ENCODE assay signal across 9 mouse cellular contexts in the genomic region with DNA sequence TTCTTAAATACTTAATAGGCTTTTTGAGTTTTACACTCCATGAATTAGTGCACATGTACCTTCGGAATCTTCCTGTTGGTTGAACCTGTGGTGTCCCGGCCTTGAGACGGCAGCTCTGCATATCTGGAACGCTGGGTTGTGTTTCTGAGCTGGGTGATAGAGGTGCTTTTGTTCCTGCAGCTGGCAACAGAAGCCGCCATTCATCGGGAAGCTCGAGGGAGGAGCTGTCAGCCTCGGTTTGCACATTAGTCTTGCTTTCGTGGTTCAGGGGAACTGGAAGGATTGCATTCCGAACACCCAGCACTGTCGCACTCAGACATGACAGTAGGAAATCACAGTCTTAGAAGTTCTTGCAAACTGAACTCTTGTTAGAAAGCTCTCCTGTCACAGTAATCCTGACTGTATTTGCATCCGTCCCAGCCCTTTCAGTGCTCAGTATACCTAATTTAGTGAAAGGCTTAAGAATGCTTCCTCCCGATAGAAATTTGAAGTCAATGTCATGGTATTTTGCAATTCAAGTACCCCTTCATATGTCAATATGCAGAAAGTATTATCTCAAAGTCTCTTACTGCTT.
A peak's percentile ranks its signal among the peaks of the same experiment; 100 is the strongest.
DNase-seq lines count a peak whose midpoint lies in the region; ATAC-seq and TF ChIP-seq lines count a peak whose summit lies in the region.
"Had no signal": no experiment of that assay in that cellular context is flagged by ENCODE, and none has a peak within 500 bp of the region (broad histone marks: within the 10 kb centered on the region; RNA-seq: fewer than 3 reads in every experiment).

No protein-coding gene starts in this region.

- H3K4me1 ChIP-seq in heart, embryonic 12.5 days (replicated peaks) = peaks cover 53% of the 10 kb centered on the region
- peaks cover 60% of the 10 kb centered on the region for H3K4me1 ChIP-seq in embryonic facial prominence, embryonic 10.5 days
- no peaks in the 10 kb centered on the region for H3K4me1 ChIP-seq in midbrain, postnatal 0 days (ENCODE audit: insufficient read depth, low read length)
- peaks cover 11% of the 10 kb centered on the region for H3K4me1 ChIP-seq in kidney, embryonic 15.5 days

- no peak for DNase-seq in heart, postnatal 14 days
- DNase-seq in embryonic facial prominence, embryonic 10.5 days (ENCODE audit: low spot score) = peak; percentile 59
- DNase-seq in layer of hippocampus, adult 8-10 months (ENCODE audit: low spot score in 2 of 2) = peak; percentile 43 to 48
- DNase-seq in midbrain, postnatal 0 days (ENCODE audit: low spot score) = peak; percentile 80
- DNase-seq in urinary bladder, adult 18-20 months (ENCODE audit: low spot score in 2 of 2) = no peak

- H3K4me2 ChIP-seq in heart, embryonic 12.5 days = peak overlapping the region; percentile 21; the same call in 1 of the 2 replicates
- H3K4me2 ChIP-seq in midbrain, postnatal 0 days (ENCODE audit: low read depth, low read length, poor library complexity, severe bottlenecking) = no peak overlapping the region
- no peak overlapping the region for H3K4me2 ChIP-seq in kidney, embryonic 15.5 days

- 26% methylated on average over 13 of the region's 13 CpGs for WGBS in heart, embryonic 12.5 days
- WGBS in embryonic facial prominence, embryonic 10.5 days = 11% methylated on average over 13 of the region's 13 CpGs
- WGBS in midbrain, postnatal 0 days = 13% methylated on average over 13 of the region's 13 CpGs
- 42% methylated on average over 13 of the region's 13 CpGs for WGBS in kidney, embryonic 15.5 days

- TF ChIP-seq CTCF in midbrain, postnatal 0 days (IDR thresholded peaks at IDR 0.05) = no peak

- no peaks in the 10 kb centered on the region for H3K9me3 ChIP-seq in heart, embryonic 12.5 days (replicated peaks)
- no peaks in the 10 kb centered on the region for H3K9me3 ChIP-seq in embryonic facial prominence, embryonic 10.5 days
- no peaks in the 10 kb centered on the region for H3K9me3 ChIP-seq in midbrain, postnatal 0 days (ENCODE audit: low read length)
- H3K9me3 ChIP-seq in kidney, embryonic 15.5 days (replicated peaks) = no peaks in the 10 kb centered on the region

- no peak for ATAC-seq in heart, embryonic 12.5 days (ENCODE audit: insufficient number of reproducible peaks, low FRiP score)
- ATAC-seq in midbrain, postnatal 0 days (ENCODE audit: low FRiP score) = peak; percentile 62
- ATAC-seq in kidney, embryonic 15.5 days (replicated peaks; ENCODE audit: low FRiP score) = no peak
- no peak for ATAC-seq in activated CD4-positive, CD25-positive, alpha-beta regulatory T cell, adult 4 months

- H3K27ac ChIP-seq in heart, embryonic 12.5 days (ENCODE audit: poor library complexity, severe bottlenecking) = peak overlapping the region; percentile 58
- peak overlapping the region; percentile 54 for H3K27ac ChIP-seq in embryonic facial prominence, embryonic 10.5 days (replicated peaks)
- peak overlapping the region; percentile 62 for H3K27ac ChIP-seq in midbrain, postnatal 0 days (ENCODE audit: low read depth, low read length)
- no peak overlapping the region for H3K27ac ChIP-seq in kidney, embryonic 15.5 days

- no peak overlapping the region for H3K4me3 ChIP-seq in heart, embryonic 12.5 days
- no peak overlapping the region; the same call in 1 of the 2 replicates for H3K4me3 ChIP-seq in embryonic facial prominence, embryonic 10.5 days
- no peak overlapping the region for H3K4me3 ChIP-seq in midbrain, postnatal 0 days (ENCODE audit: low read depth, low read length)
- H3K4me3 ChIP-seq in kidney, embryonic 15.5 days (replicated peaks) = no peak overlapping the region
- H3K4me3 ChIP-seq: myocyte had no signal

- 0 out of 2 replicates have a peak overlapping the region, but pooled peaks have one; percentile 31 for H3K9ac ChIP-seq in heart, embryonic 12.5 days
- 0 out of 2 replicates have a peak overlapping the region, but pooled peaks have one; percentile 29 for H3K9ac ChIP-seq in midbrain, postnatal 0 days (replicated peaks; ENCODE audit: low read length, poor library complexity, severe bottlenecking)
- H3K9ac ChIP-seq in kidney, embryonic 15.5 days = no peak overlapping the region

- H3K27me3 ChIP-seq in heart, embryonic 12.5 days (replicated peaks) = no peaks in the 10 kb centered on the region
- H3K27me3 ChIP-seq in embryonic facial prominence, embryonic 10.5 days (replicated peaks; ENCODE audit: low read depth, poor library complexity, severe bottlenecking) = no peaks in the 10 kb centered on the region
- no peaks in the 10 kb centered on the region for H3K27me3 ChIP-seq in midbrain, postnatal 0 days (ENCODE audit: insufficient read depth, low read length)
- H3K27me3 ChIP-seq in kidney, embryonic 15.5 days = no peaks in the 10 kb centered on the region

- intact Hi-C loops in heart, postnatal 14 days (cut with DNase I) = no loop called here

- H3K36me3 ChIP-seq in heart, embryonic 12.5 days = peaks cover 25% of the 10 kb centered on the region; the same call in 1 of the 2 replicates
- H3K36me3 ChIP-seq in embryonic facial prominence, embryonic 10.5 days (replicated peaks) = peaks cover 23% of the 10 kb centered on the region
- H3K36me3 ChIP-seq in midbrain, postnatal 0 days (ENCODE audit: insufficient read depth, low read length) = peaks cover 3% of the 10 kb centered on the region; the same call in 1 of the 2 replicates
- H3K36me3 ChIP-seq in kidney, embryonic 15.5 days = peaks cover 37% of the 10 kb centered on the region

Comparison
In these comparisons a context has a peak if more than half of its experiments do, and no peak if none do; other contexts are left out.
1. DNase-seq: peak in embryonic facial prominence, embryonic 10.5 days (single experiment), layer of hippocampus, adult 8-10 months (2 of 2) and midbrain, postnatal 0 days (single experiment); none in heart, postnatal 14 days (0 of 2) and urinary bladder, adult 18-20 months (0 of 2).